Mouse (Mus musculus) midbrain, embryonic 14.5 days (tissue): ENCODE results near the gene Mlf1. TPM values are rescaled to one million over a fixed set of nuclear protein-coding genes. Genes with fewer than 3 reads are reported as not detected.

Experiments
- ATAC-seq: fragments of 200-750 bp; cut with Nextera tagmentation; 2 replicates; pipeline ENCODE4 v1.8.0; 2017; ENCODE audit warnings: moderate number of reproducible peaks, moderate library complexity; ENCODE audit not compliant: low FRiP score, low TSS enrichment
- DNase-seq: peaks from one replicate; pipeline ENCODE4 v3.0.0-alpha.2; 2015
- H3K27ac ChIP-seq: fragments of 300-500 bp; sonication (generic); replicated peaks from 2 replicates; pipeline ENCODE4 v1.5.1; 2014; ENCODE audit warnings: mild to moderate bottlenecking, low read depth, low read length, moderate library complexity
- H3K27me3 ChIP-seq: fragments of 300-500 bp; sonication (generic); 2 replicates; pipeline ENCODE4 v1.6.1; 2014; ENCODE audit warnings: low read length, control low read depth, mixed read lengths; ENCODE audit not compliant: control insufficient read depth, insufficient read depth
- H3K36me3 ChIP-seq: fragments of 300-500 bp; sonication (generic); 2 replicates; pipeline ENCODE4 v1.6.1; 2014; ENCODE audit warnings: low read length, control low read depth; ENCODE audit not compliant: control insufficient read depth, insufficient read depth
- H3K4me1 ChIP-seq: fragments of 300-500 bp; sonication (generic); 2 replicates; pipeline ENCODE4 v1.6.1; 2014; ENCODE audit warnings: mild to moderate bottlenecking, antibody characterized with exemption, low read length, control low read depth; ENCODE audit not compliant: control insufficient read depth, insufficient read depth
- H3K4me2 ChIP-seq: fragments of 300-500 bp; sonication (generic); 2 replicates; pipeline ENCODE4 v1.6.1; 2014; ENCODE audit warnings: mild to moderate bottlenecking, low read length, moderate library complexity
- H3K4me3 ChIP-seq: fragments of 300-500 bp; sonication (generic); replicated peaks from 2 replicates; pipeline ENCODE4 v1.5.1; 2014; ENCODE audit warnings: low read depth, low read length
- H3K9ac ChIP-seq: fragments of 300-500 bp; sonication (generic); replicated peaks from 2 replicates; pipeline ENCODE4 v1.6.1; 2014; ENCODE audit warnings: mild to moderate bottlenecking, low read length, moderate library complexity
- H3K9me3 ChIP-seq: fragments of 300-500 bp; sonication (generic); 2 replicates; pipeline ENCODE4 v1.6.1; 2016; ENCODE audit warnings: low read length, control low read depth, mixed read lengths; ENCODE audit not compliant: control insufficient read depth
- WGBS: fragments of 180-500 bp; shearing (Covaris S2); extraction: QIAGEN DNeasy Blood & Tissue Kit; methylation state at CpG from one replicate; pipeline ENCODE4 v1.1.7; 2014; 5-methylcytosine and 5-hydroxymethylcytosine counted together
- polyA plus RNA-seq: library from polyadenylated mRNA; unstranded; fragments of >200 nt; fragmentation: Nextera tagmentation; extraction: Ambion mirVana; gene quantifications from 2 replicates; pipeline ENCODE4 v1.2.1, GENCODE M21; 2014

Gene Mlf1
- 34.3 and 34.4 TPM in 2 replicates for polyA plus RNA-seq

DNA sequence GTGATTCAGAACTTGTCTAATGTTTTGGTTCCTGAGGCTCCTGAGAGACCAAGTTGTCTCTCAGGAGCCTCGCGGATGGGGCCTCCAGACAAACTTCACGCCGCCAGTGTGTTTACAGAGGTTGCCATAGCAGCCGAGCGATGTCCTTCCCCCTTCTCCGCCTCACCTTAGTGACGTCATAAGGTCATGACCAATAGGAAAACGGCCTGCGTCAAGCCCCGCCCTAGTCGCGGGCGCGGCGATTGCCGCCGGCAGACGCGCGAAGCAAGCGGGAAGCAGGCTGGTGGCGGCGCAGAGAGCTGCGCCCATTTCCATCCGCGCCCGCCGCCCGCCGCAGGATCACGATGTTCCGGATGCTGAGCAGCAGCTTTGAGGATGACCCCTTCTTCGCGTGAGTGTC is at the start of gene Mlf1:
TSS of gene Mlf1 (plus strand) at position 226 of the 400 bp plus-strand sequence.
- WGBS, result under 1% methylated on average over 35 of the region's 35 CpGs
- H3K9me3 ChIP-seq, result no peaks in the 10 kb centered on the region
- peaks cover 12% of the 10 kb centered on the region; the same call in 1 of the 2 replicates for H3K27me3 ChIP-seq
- peak within 1 kb of the TSS; percentile 84 for H3K4me2 ChIP-seq
- H3K4me3 ChIP-seq, result peak within 1 kb of the TSS; percentile 56
- no peaks in the 10 kb centered on the region for H3K36me3 ChIP-seq
- DNase-seq, result peak; percentile 97
- H3K4me1 ChIP-seq, result no peaks in the 10 kb centered on the region
- H3K27ac ChIP-seq, result no peak within 1 kb of the TSS
- peak; percentile 99 for ATAC-seq
- peak within 1 kb of the TSS; percentile 62 for H3K9ac ChIP-seq

DNA sequence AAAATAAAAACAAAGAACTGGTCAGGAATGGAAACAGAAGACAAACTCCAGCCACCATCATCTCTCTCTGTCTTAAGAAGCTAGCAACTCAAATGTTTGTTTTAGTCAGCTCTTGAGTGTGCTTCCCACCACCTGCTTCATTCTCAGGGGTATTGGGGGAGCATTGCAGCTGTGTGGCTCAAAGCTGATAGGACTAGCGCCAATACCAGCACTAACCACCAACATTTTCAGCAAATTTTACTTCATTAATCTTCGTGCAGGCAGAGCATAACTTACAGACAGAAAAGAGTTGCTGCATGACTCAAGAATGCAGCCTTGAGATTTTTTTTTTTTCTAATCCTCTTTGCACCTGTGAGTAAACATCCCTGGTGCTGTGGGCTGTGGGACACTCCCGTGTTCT is 34.3 kb upstream of the Mlf1 start:
- Histone ChIP-seq H3K9ac (no peak overlapping the region), H3K27me3 (no peaks in the 10 kb centered on the region), H3K4me2 (no peak overlapping the region), H3K4me1 (no peaks in the 10 kb centered on the region), H3K27ac (no peak overlapping the region), H3K36me3 (no peaks in the 10 kb centered on the region), H3K4me3 (no peak overlapping the region), H3K9me3 (no peaks in the 10 kb centered on the region)
- no peak for DNase-seq
- 51% methylated on average over 3 of the region's 3 CpGs for WGBS
- no peak for ATAC-seq

DNA sequence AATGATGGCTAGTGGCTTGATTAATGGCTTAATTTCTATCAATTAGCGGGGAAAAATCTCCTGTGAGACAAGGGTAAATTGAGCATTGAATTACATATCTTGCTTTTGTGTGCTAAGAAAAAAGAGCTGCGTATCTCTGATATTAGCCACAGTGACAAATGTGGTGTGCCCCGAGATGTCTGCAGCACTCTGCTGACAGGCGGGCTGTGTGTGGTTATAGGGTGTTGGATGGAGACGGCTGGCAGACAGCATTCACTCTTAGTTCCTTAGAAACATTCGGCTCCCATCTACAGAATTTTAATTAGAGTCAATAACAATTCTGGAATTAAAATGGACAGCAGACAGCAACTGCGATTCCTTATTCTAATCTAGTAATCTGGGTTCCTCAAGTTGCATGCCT is 33.0 kb upstream of the Mlf1 start:
- WGBS, result 48% methylated on average over 7 of the region's 7 CpGs
- ATAC-seq, result no peak

DNA sequence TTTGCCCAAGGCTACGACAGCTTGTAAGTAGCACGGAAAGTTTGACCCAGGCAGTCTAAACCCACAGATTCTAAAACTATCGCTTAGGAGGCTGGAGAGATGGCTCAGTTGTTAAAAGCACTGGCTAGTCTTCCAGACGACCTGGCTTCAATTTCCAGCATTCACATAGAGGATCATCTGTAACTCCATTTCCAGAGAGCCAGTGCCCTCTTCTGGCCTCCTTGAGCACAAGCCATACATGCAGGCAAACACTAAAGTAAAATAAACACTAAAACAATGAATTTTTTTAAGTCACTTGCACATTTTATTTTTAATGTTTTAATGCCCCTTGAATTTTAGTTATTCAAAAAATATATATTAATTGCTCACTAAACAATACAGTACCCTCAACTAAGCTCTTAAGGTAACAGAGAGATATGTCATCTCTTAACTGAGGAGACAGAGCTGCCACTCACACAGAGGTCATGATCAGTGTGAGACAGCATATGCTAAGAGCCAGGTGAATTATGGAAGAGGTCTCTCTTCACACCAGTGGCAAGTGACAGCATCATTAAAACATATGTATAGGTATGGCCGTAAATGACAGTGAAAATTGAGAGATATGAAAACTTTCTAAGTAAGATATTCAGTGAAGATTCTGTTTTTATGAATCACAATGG is 30.8 kb upstream of the Mlf1 start:
- Histone ChIP-seq H3K36me3 (no peaks in the 10 kb centered on the region), H3K4me1 (peaks cover 3% of the 10 kb centered on the region; the same call in 1 of the 2 replicates), H3K27me3 (no peaks in the 10 kb centered on the region), H3K9ac (no peak overlapping the region), H3K9me3 (no peaks in the 10 kb centered on the region), H3K27ac (no peak overlapping the region), H3K4me2 (no peak overlapping the region), H3K4me3 (no peak overlapping the region)
- no peak for ATAC-seq
- peak; percentile 76 for DNase-seq
- 55% methylated on average over 5 of the region's 5 CpGs for WGBS

More for the DNA sequence above, 33.0 kb upstream of the Mlf1 start:
- Histone ChIP-seq H3K9me3 (no peaks in the 10 kb centered on the region), H3K9ac (no peak overlapping the region), H3K4me3 (no peak overlapping the region), H3K27me3 (no peaks in the 10 kb centered on the region), H3K4me1 (no peaks in the 10 kb centered on the region), H3K4me2 (no peak overlapping the region), H3K27ac (no peak overlapping the region), H3K36me3 (no peaks in the 10 kb centered on the region)
- peak; percentile 35 for DNase-seq

DNA sequence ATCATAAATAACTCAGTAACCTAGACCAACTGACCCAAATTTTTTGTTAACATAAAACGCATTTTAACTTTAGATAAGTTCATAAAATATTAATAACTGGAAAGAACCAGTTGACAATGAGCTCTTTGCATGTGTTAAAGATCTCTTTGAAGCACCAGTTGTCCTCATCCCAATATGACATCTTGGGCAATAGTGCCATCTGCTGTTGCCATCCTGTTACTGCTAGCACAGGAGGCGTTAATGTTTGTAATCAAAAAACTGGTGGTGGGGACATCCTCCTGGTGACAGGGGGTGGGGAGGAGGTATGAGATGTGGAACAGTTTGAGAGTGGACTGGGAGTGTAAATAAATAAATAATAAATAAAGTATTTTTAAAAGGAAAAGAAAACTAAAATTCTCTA is 29.3 kb upstream of the Mlf1 start:
- Histone ChIP-seq H3K4me2 (no peak overlapping the region), H3K9ac (no peak overlapping the region), H3K36me3 (no peaks in the 10 kb centered on the region), H3K27ac (no peak overlapping the region), H3K9me3 (no peaks in the 10 kb centered on the region), H3K4me3 (no peak overlapping the region), H3K27me3 (no peaks in the 10 kb centered on the region), H3K4me1 (peaks cover 3% of the 10 kb centered on the region; the same call in 1 of the 2 replicates)
- DNase-seq (peak; percentile 86), ATAC-seq (no peak; the same call in 1 of the 2 replicates)
- WGBS, result 4% methylated on average over 2 of the region's 2 CpGs

DNA sequence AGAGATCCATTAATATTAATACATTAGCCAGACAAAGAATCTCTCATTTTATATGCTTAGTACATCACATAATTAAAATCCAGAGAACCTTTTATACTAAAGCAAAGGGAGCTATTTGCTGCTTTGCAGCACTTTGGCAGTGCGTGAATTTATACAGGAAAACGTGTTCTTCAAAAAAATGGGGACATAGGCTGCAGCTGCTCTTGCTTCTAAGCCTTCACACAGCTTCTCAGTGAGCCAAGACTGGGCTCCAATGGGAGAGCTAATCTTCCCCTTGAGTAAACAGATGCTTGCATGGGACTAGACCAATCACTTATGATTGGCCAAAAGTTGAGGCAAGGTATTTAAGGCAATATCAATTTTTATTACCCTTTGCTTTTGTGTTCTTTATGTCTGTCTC is 27.2 kb upstream of the Mlf1 start:
- Histone ChIP-seq H3K9ac (no peak overlapping the region), H3K4me2 (no peak overlapping the region), H3K4me1 (peaks cover 9% of the 10 kb centered on the region; the same call in 1 of the 2 replicates), H3K36me3 (no peaks in the 10 kb centered on the region), H3K4me3 (no peak overlapping the region), H3K27ac (no peak overlapping the region), H3K27me3 (no peaks in the 10 kb centered on the region), H3K9me3 (no peaks in the 10 kb centered on the region)
- DNase-seq (no peak), ATAC-seq (no peak)
- 36% methylated on average over 2 of the region's 2 CpGs for WGBS

DNA sequence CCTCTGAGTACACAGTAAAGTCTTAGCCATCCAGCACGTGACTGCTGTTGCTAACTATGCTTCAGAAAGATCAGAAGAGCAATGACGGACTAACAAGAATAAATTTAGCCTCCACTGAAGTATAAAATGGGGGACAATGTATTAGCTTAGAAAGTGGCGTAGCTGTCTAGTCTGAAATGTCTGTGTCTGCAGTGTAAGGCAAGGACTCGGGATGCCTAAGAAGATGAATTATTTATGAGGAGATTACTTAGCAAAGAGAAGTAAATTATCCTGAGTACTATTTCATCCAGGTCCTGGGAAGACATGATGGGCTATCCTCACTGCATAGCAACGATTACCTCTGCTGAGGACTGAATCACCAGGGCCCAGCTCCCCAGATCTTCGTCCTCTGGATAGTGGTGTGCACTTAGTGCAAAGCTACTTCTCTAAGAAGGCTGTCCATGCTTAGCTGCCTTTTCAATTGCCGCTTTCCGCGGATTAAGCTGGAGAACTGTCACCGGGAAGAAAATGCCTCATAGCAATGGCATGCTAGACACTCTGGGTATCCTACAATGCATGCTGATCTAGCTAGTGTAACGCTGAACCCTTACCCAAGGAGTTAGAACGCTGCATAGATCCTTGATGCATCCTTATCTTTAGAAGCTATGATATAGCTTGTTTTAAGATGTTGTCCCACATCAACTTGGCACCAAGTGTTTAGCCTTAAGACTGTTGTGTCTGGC is 22.3 kb upstream of the Mlf1 start:
- Histone ChIP-seq H3K4me3 (no peak overlapping the region), H3K4me2 (no peak overlapping the region), H3K9me3 (no peaks in the 10 kb centered on the region), H3K36me3 (no peaks in the 10 kb centered on the region), H3K9ac (no peak overlapping the region), H3K27ac (peak overlapping the region; percentile 57), H3K4me1 (peaks cover 12% of the 10 kb centered on the region; the same call in 1 of the 2 replicates), H3K27me3 (no peaks in the 10 kb centered on the region)
- WGBS, result 22% methylated on average over 12 of the region's 12 CpGs
- DNase-seq (peak; percentile 56), ATAC-seq (peak; percentile 48; the same call in 1 of the 2 replicates)

DNA sequence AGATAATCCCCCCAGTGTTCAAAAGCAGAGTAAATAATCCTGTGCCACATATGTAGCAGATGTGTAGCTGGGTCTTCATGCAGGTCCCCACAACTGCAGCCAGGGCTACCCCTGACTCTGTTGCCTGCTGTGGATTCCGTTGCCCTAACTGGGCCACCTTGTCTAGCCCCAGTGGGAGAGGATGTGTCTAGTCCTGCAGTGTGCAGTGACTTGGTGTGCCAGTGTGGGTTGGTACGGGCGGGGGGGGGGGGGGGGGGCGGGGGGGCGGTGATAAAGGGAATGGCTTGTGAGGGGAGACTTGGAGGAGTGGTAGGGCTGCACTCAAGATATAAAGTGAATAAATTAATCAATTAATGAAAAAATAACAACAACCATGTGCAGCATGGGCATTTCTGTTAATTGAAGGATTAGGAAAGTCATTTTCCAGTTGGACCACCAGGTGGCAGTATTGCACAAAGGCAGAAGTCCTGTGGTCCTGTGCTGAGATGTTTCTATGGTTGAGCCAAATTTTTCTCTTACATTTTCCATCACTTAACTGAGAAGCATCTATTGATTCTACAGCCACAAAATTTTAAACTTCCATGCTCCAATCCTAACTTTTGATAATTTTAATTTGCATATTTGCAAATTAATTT is 21.7 kb upstream of the Mlf1 start:
- H3K27me3 ChIP-seq, result no peaks in the 10 kb centered on the region
- H3K9me3 ChIP-seq, result no peaks in the 10 kb centered on the region
- H3K4me3 ChIP-seq, result no peak overlapping the region
- ATAC-seq (peak; percentile 61), DNase-seq (peak; percentile 83)
- H3K4me2 ChIP-seq, result no peak overlapping the region
- peaks cover 9% of the 10 kb centered on the region; the same call in 1 of the 2 replicates for H3K4me1 ChIP-seq
- H3K27ac ChIP-seq, result peak overlapping the region; percentile 57
- H3K36me3 ChIP-seq, result no peaks in the 10 kb centered on the region
- H3K9ac ChIP-seq, result no peak overlapping the region
- WGBS, result 34% methylated on average over 5 of the region's 5 CpGs
